In genomic region chr7:25390986-25391385, GRCm38 (mm10) we compare ENCODE assay signal across 13 mouse cellular contexts. TPM values are rescaled to one million over a fixed set of nuclear protein-coding genes. Genes with fewer than 3 reads are reported as not detected.
DNase-seq lines count a peak whose midpoint lies in the region; ATAC-seq and TF ChIP-seq lines count a peak whose summit lies in the region.
"Had no signal": no experiment of that assay in that cellular context is flagged by ENCODE, and none has a peak within 500 bp of the region (broad histone marks: within the 10 kb centered on the region; RNA-seq: fewer than 3 reads in every experiment).

No protein-coding gene starts in this region.

- whole genome bisulfite sequencing in heart, embryonic 16.5 days = 63% methylated on average over 2 of the region's 2 CpGs
- WGBS in lung, postnatal 0 days = 54% methylated on average over 2 of the region's 2 CpGs
- WGBS in liver, postnatal 0 days (ENCODE audit: insufficient replicate concordance) = 66% methylated on average over 2 of the region's 2 CpGs

- TF ChIP-seq EP300 in lung, postnatal 0 days (IDR thresholded peaks at IDR 0.05) = no peak
- TF ChIP-seq EP300 in liver, postnatal 0 days (IDR thresholded peaks at IDR 0.05; ENCODE audit: low read depth) = no peak

- no peaks in the 10 kb centered on the region for H3K9me3 ChIP-seq in heart, embryonic 16.5 days (replicated peaks; ENCODE audit: control insufficient read depth, low read length)
- no peaks in the 10 kb centered on the region for H3K9me3 ChIP-seq in lung, postnatal 0 days (ENCODE audit: low read length)
- no peaks in the 10 kb centered on the region for H3K9me3 ChIP-seq in liver, postnatal 0 days (ENCODE audit: low read length)
- H3K9me3 ChIP-seq: limb, embryonic 15.5 days had no signal

- no peak overlapping the region for H3K4me3 ChIP-seq in heart, embryonic 16.5 days (ENCODE audit: low read length)
- H3K4me3 ChIP-seq in lung, postnatal 0 days (ENCODE audit: low read depth, low read length) = no peak overlapping the region
- H3K4me3 ChIP-seq in liver, postnatal 0 days (ENCODE audit: low read depth, low read length) = no peak overlapping the region
- H3K4me3 ChIP-seq: limb, embryonic 15.5 days had no signal

- ATAC-seq in heart, embryonic 16.5 days (replicated peaks; ENCODE audit: extremely low read depth, insufficient read depth, low FRiP score) = no peak
- ATAC-seq in lung, postnatal 0 days = no peak
- ATAC-seq in liver, postnatal 0 days = no peak
- ATAC-seq: activated CD4-positive, CD25-positive, alpha-beta regulatory T cell, adult 4 months had no signal

- no peak for TF ChIP-seq CTCF in lung, postnatal 0 days (IDR thresholded peaks at IDR 0.05)
- TF ChIP-seq CTCF in liver, postnatal 0 days (IDR thresholded peaks at IDR 0.05; ENCODE audit: low read depth) = no peak

- no peaks in the 10 kb centered on the region for H3K27me3 ChIP-seq in heart, embryonic 16.5 days (ENCODE audit: control insufficient read depth, insufficient read depth, low read length)
- no peaks in the 10 kb centered on the region for H3K27me3 ChIP-seq in lung, postnatal 0 days (replicated peaks; ENCODE audit: insufficient read depth, low read length)
- H3K27me3 ChIP-seq in liver, postnatal 0 days (ENCODE audit: insufficient read depth, low read length) = no peaks in the 10 kb centered on the region
- H3K27me3 ChIP-seq: limb, embryonic 15.5 days had no signal

- peaks cover 6% of the 10 kb centered on the region; the same call in 1 of the 2 replicates for H3K36me3 ChIP-seq in heart, embryonic 16.5 days (ENCODE audit: control insufficient read depth, insufficient read depth)
- no peaks in the 10 kb centered on the region for H3K36me3 ChIP-seq in lung, postnatal 0 days (ENCODE audit: insufficient read depth, low read length)
- H3K36me3 ChIP-seq in liver, postnatal 0 days (replicated peaks; ENCODE audit: insufficient read depth, low read length) = peaks cover 16% of the 10 kb centered on the region

- no peak overlapping the region for H3K4me2 ChIP-seq in heart, embryonic 16.5 days (ENCODE audit: low read depth, low read length)
- no peak overlapping the region for H3K4me2 ChIP-seq in lung, postnatal 0 days (replicated peaks; ENCODE audit: low read depth, low read length)
- H3K4me2 ChIP-seq in liver, postnatal 0 days (ENCODE audit: low read depth, low read length) = no peak overlapping the region; the same call in 1 of the 2 replicates
- H3K4me2 ChIP-seq: limb, embryonic 15.5 days had no signal

- peak; percentile 68 to 88 for DNase-seq in adrenal gland, adult (ENCODE audit: inconsistent age in 2 of 2, low spot score in 1 of 2)
- no peak for DNase-seq in adrenal gland, postnatal 4 days (ENCODE audit: low spot score in 2 of 2)
- DNase-seq in heart, adult 9 months (ENCODE audit: low spot score in 2 of 2) = no peak
- DNase-seq in lung, postnatal 0 days (ENCODE audit: low spot score) = no peak
- DNase-seq in lung, postnatal 36 days = no peak
- DNase-seq in liver, postnatal 0 days = no peak
- DNase-seq in embryo, embryonic 10.5 days (ENCODE audit: low spot score) = no peak

- 0 out of 2 replicates have a peak overlapping the region, but pooled peaks have one; percentile 24 for H3K9ac ChIP-seq in heart, embryonic 16.5 days (ENCODE audit: low read length)
- H3K9ac ChIP-seq in lung, postnatal 0 days (replicated peaks; ENCODE audit: low read depth) = no peak overlapping the region; the same call in 1 of the 2 replicates
- no peak overlapping the region; the same call in 1 of the 2 replicates for H3K9ac ChIP-seq in liver, postnatal 0 days (replicated peaks)
- H3K9ac ChIP-seq: limb, embryonic 15.5 days had no signal

- peaks cover 54% of the 10 kb centered on the region for H3K4me1 ChIP-seq in heart, embryonic 16.5 days (ENCODE audit: control insufficient read depth, insufficient read depth, low read length)
- peaks cover 53% of the 10 kb centered on the region for H3K4me1 ChIP-seq in lung, postnatal 0 days (ENCODE audit: insufficient read depth, low read depth, low read length)
- peaks cover 57% of the 10 kb centered on the region for H3K4me1 ChIP-seq in liver, postnatal 0 days (ENCODE audit: insufficient read depth)

- H3K27ac ChIP-seq in heart, embryonic 16.5 days (ENCODE audit: low read length) = no peak overlapping the region
- H3K27ac ChIP-seq in lung, postnatal 0 days (ENCODE audit: low read length) = peak overlapping the region; percentile 84
- H3K27ac ChIP-seq in liver, postnatal 0 days (ENCODE audit: low read depth) = peak overlapping the region; percentile 37; the same call in 1 of the 2 replicates
- H3K27ac ChIP-seq: limb, embryonic 15.5 days had no signal

RNA-seq across cellular contexts. Expression of gene Lipe, which starts 7.5 kb away (rescaled TPM):
- total RNA-seq in adrenal gland, postnatal 4 days (2021) = 100 to 1,000 TPM; 139 to 178 TPM
- 8.3 and 8.6 TPM in 2 replicates for polyA plus RNA-seq in heart, embryonic 16.5 days (2015; fragmentation: Nextera tagmentation; extraction: Ambion mirVana)
- 19.8 and 21.4 TPM in 2 replicates for polyA plus RNA-seq in lung, postnatal 0 days (2015; fragmentation: Nextera tagmentation; extraction: Ambion mirVana)
- polyA plus RNA-seq in liver, postnatal 0 days (2015; fragmentation: Nextera tagmentation; extraction: Ambion mirVana) = 5.2 and 5.5 TPM in 2 replicates

RNA-seq across cellular contexts. Expression of gene Cnfn, which starts 21.5 kb away (rescaled TPM):
- not detected for total RNA-seq in adrenal gland, postnatal 4 days (2021)
- 0.74 and 0.87 TPM in 2 replicates for polyA plus RNA-seq in heart, embryonic 16.5 days (2015; fragmentation: Nextera tagmentation; extraction: Ambion mirVana)
- not detected in 2 replicates for polyA plus RNA-seq in lung, postnatal 0 days (2015; fragmentation: Nextera tagmentation; extraction: Ambion mirVana)
- not detected in 2 replicates for polyA plus RNA-seq in liver, postnatal 0 days (2015; fragmentation: Nextera tagmentation; extraction: Ambion mirVana)
- total RNA-seq: ES-E14; midbrain, postnatal 0 days had no signal
- polyA plus RNA-seq: activated CD4-positive, CD25-positive, alpha-beta regulatory T cell, adult 4 months; midbrain, postnatal 0 days; spleen, adult 2 months had no signal

RNA-seq across cellular contexts. Expression of gene Cxcl17, which starts 21.7 kb away (rescaled TPM):
- not detected for total RNA-seq in adrenal gland, postnatal 4 days (2021)
- 0.38 and 0.41 TPM in 2 replicates for polyA plus RNA-seq in heart, embryonic 16.5 days (2015; fragmentation: Nextera tagmentation; extraction: Ambion mirVana)
- polyA plus RNA-seq in lung, postnatal 0 days (2015; fragmentation: Nextera tagmentation; extraction: Ambion mirVana) = 31.9 and 38.1 TPM in 2 replicates
- polyA plus RNA-seq in liver, postnatal 0 days (2015; fragmentation: Nextera tagmentation; extraction: Ambion mirVana) = not detected in 2 replicates
- total RNA-seq: midbrain, postnatal 0 days had no signal
- polyA plus RNA-seq: activated CD4-positive, CD25-positive, alpha-beta regulatory T cell, adult 4 months; spleen, adult 2 months had no signal

Comparison
In these comparisons a context has a peak if more than half of its experiments do, and no peak if none do; other contexts are left out.
1. DNase-seq: peak in adrenal gland, adult (2 of 2); none in adrenal gland, postnatal 4 days (0 of 2), heart, adult 9 months (0 of 2), lung, postnatal 0 days (single experiment), lung, postnatal 36 days (single experiment), liver, postnatal 0 days (single experiment) and embryo, embryonic 10.5 days (single experiment).
2. RNA of gene Cxcl17, which starts 21.7 kb away (polyA plus RNA-seq): 31.9 to 38.1 TPM in lung, postnatal 0 days; 0.38 to 0.41 TPM in heart, embryonic 16.5 days and not detected in liver, postnatal 0 days; every median in the first group is over 10 times any median in the second.